Mouse (Mus musculus) CH12.LX (cell line): Measurements from ENCODE around the gene Mrpl58. TPM values are rescaled to one million over a fixed set of nuclear protein-coding genes. Genes with fewer than 3 reads are reported as not detected.

Experiments used
- DNase-seq: peaks from one replicate; pipeline ENCODE4 v3.0.0-alpha.2; 2013; ENCODE audit errors: extremely low read depth
- H3K27ac ChIP-seq: 2 replicates; pipeline ENCODE4 v1.5.1; 2012; ENCODE audit warnings: low read depth, mild to moderate bottlenecking, control low read depth, moderate library complexity; ENCODE audit not compliant: insufficient read depth
- H3K27me3 ChIP-seq: replicated peaks from 2 replicates; pipeline ENCODE3; 2012; ENCODE audit warnings: inconsistent platforms
- H3K36me3 ChIP-seq, 2 experiments: replicated peaks in 1 of 2; 2 replicates each; pipeline versions ENCODE3 to v1.6.1; 2012; ENCODE audit warnings: inconsistent platforms in 1 of 2, low read length in 1 of 2, mild to moderate bottlenecking in 1 of 2, mixed read lengths in 1 of 2, moderate library complexity in 1 of 2; ENCODE audit not compliant: control insufficient read depth in 1 of 2, insufficient read depth in 1 of 2
- H3K4me1 ChIP-seq, 2 experiments: 2 replicates each; pipeline ENCODE4 v1.6.1; 2012; ENCODE audit warnings: inconsistent platforms in 1 of 2, moderate library complexity in 1 of 2; ENCODE audit not compliant: insufficient read depth in 2 of 2, control insufficient read depth in 1 of 2
- H3K4me2 ChIP-seq: 2 replicates; pipeline ENCODE4 v1.6.1; 2012; ENCODE audit warnings: low read depth, mild to moderate bottlenecking, control low read depth; ENCODE audit not compliant: poor library complexity, insufficient read depth, severe bottlenecking
- H3K4me3 ChIP-seq, 3 experiments: fragments of 150-350 bp in 1 of 3; sonication (generic) in 1 of 3; replicated peaks in 1 of 3; 2 replicates each; pipeline versions ENCODE3 to v1.5.1; 2011 to 2012; ENCODE audit warnings: low read depth in 2 of 3, low read length in 2 of 3, mild to moderate bottlenecking in 2 of 3, moderate library complexity in 2 of 3, control low read depth in 1 of 3, improper control_type of control experiment in 1 of 3, inconsistent platforms in 1 of 3, mixed read lengths in 1 of 3; ENCODE audit not compliant: poor library complexity in 1 of 3
- H3K79me2 ChIP-seq: replicated peaks from 2 replicates; pipeline ENCODE4 v1.6.1; 2012; ENCODE audit warnings: mild to moderate bottlenecking, moderate library complexity; ENCODE audit not compliant: control insufficient read depth, poor library complexity, insufficient read depth, severe bottlenecking; ENCODE audit errors: extremely low read depth
- H3K9ac ChIP-seq: 2 replicates; pipeline ENCODE4 v1.6.1; 2012; ENCODE audit warnings: low read depth, mild to moderate bottlenecking, control low read depth, moderate library complexity; ENCODE audit not compliant: insufficient read depth
- H3K9me3 ChIP-seq: replicated peaks from 2 replicates; pipeline ENCODE3; 2012; ENCODE audit warnings: low read length, inconsistent platforms, mixed read lengths
- CHD1 ChIP-seq: IDR thresholded peaks from 2 replicates; pipeline ENCODE4 v1.6.1; 2012; ENCODE audit warnings: low read depth, low read length, improper control_type of control experiment, inconsistent platforms
- E2F4 ChIP-seq: IDR thresholded peaks from 2 replicates; pipeline ENCODE4 v1.6.1; 2011; ENCODE audit warnings: low read depth, low read length, improper control_type of control experiment; ENCODE audit not compliant: insufficient replicate concordance
- ELF1 ChIP-seq: IDR thresholded peaks from 2 replicates; pipeline ENCODE4 v1.6.1; 2014; ENCODE audit warnings: low read depth, mild to moderate bottlenecking, inconsistent platforms, low read length, improper control_type of control experiment
- ETS1 ChIP-seq: conservative IDR thresholded peaks from 2 replicates; pipeline ENCODE4 v1.6.1; 2012; ENCODE audit warnings: low read depth, mild to moderate bottlenecking, inconsistent platforms, low read length, improper control_type of control experiment, moderate library complexity
- MAFK ChIP-seq: IDR thresholded peaks from 2 replicates; pipeline ENCODE4 v1.6.1; 2011; ENCODE audit warnings: low read length, improper control_type of control experiment; ENCODE audit not compliant: insufficient replicate concordance
- MAZ ChIP-seq: IDR thresholded peaks from 2 replicates; pipeline ENCODE4 v1.6.1; 2012; ENCODE audit warnings: low read depth, mild to moderate bottlenecking, inconsistent platforms, low read length, improper control_type of control experiment, moderate library complexity
- MYC ChIP-seq: IDR thresholded peaks from 2 replicates; pipeline ENCODE4 v1.6.1; 2011; ENCODE audit warnings: low read depth, mild to moderate bottlenecking, improper control_type of control experiment, low read length
- PAX5 ChIP-seq: IDR thresholded peaks from 2 replicates; pipeline ENCODE4 v1.6.1; 2012; ENCODE audit warnings: low read length, inconsistent platforms, mixed read lengths
- SMC3 ChIP-seq: IDR thresholded peaks from 2 replicates; pipeline ENCODE4 v1.6.1; 2011; ENCODE audit warnings: low read depth, low read length, improper control_type of control experiment
- TCF12 ChIP-seq: IDR thresholded peaks from 2 replicates; pipeline ENCODE4 v1.6.1; 2014; ENCODE audit warnings: low read depth, mild to moderate bottlenecking, inconsistent platforms, low read length, improper control_type of control experiment
- UBTF ChIP-seq: IDR thresholded peaks from 2 replicates; pipeline ENCODE4 v1.6.1; 2012; ENCODE audit warnings: low read depth, mild to moderate bottlenecking, inconsistent platforms, low read length, improper control_type of control experiment, moderate library complexity
- ZKSCAN1 ChIP-seq: IDR thresholded peaks from 2 replicates; pipeline ENCODE4 v1.6.1; 2012; ENCODE audit warnings: low read depth, inconsistent platforms, low read length, improper control_type of control experiment, borderline replicate concordance
- ZMIZ1 ChIP-seq: IDR thresholded peaks from 2 replicates; pipeline ENCODE4 v1.6.1; 2012; ENCODE audit warnings: low read depth, mild to moderate bottlenecking, inconsistent platforms, low read length, improper control_type of control experiment
- ZNF384 ChIP-seq: IDR thresholded peaks from 2 replicates; pipeline ENCODE4 v1.6.1; 2012; ENCODE audit warnings: low read depth, low read length, improper control_type of control experiment, inconsistent platforms
- dilution Hi-C: fragments of 300-500 bp; cut with MboI; formaldehyde crosslinking; loops from 2 replicates; pipeline ENCODE4 v1.14.3; 2020; ENCODE audit warnings: low sequenced_read_pairs; ENCODE audit not compliant: extremely low pct_unique_long_range_greater_than_20kb, extremely low pct_ligation_motif_present
- in situ Hi-C: fragments of 300-500 bp; cut with MboI; formaldehyde crosslinking; loops from 3 replicates; pipeline ENCODE4 v1.14.3; 2019; ENCODE audit warnings: low sequenced_read_pairs, low pct_ligation_motif_present, low pct_unique_long_range_greater_than_20kb, mixed read lengths
- polyA plus RNA-seq: library from polyadenylated mRNA; unstranded; fragments of >175 nt; gene quantifications from 2 replicates; pipeline ENCODE4 v1.2.1, GENCODE M21; 2012; ENCODE audit warnings: low read depth; ENCODE audit not compliant: insufficient read length
- total RNA-seq, 2 experiments: library from RNA; depleted of rRNA; stranded (reverse); fragments of 300-350 nt in 1 of 2; fragments of >200 nt in 1 of 2; gene quantifications; 2 replicates each; pipeline ENCODE4 v1.2.3; 2012 to 2014

Mrpl58 gene
- total and polyA plus RNA-seq, 3 experiments = 113 to 161 (median 157) TPM

DNA sequence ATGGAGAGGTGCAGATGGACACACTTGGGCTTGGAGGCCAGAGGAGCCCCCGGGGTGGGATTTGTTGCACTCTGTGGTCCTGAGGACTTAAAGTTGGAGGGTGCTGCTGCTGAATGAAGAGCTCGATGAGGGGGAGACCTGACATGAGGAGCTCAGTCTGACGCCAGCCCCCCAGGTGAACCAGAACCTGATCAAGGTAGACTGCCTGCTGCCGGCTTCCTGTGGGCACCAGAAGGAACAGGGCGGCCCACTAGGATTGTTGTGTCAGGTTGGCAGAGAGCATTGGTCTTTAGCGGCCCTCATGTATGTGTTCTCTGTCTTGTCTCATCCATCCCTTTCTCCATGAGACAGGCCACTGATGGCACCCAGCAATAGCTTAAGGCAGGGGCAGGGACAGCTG, 2.2 kb downstream of the Mrpl58 start:
- Histone ChIP-seq H3K27me3 (peaks cover 4% of the 10 kb centered on the region), H3K9me3 (no peaks in the 10 kb centered on the region), H3K4me2 (no peak overlapping the region), H3K4me3 (no peak overlapping the region), H3K4me1 (peaks cover 6 to 26% of the 10 kb centered on the region in 2 experiments; a peak in 3 of 4 replicates), H3K27ac (no peak overlapping the region), H3K36me3 (peaks cover 20 to 56% of the 10 kb centered on the region in 2 experiments), H3K79me2 (0 out of 2 replicates have a peak, but pooled peaks cover 2% of the 10 kb centered on the region), H3K9ac (no peak overlapping the region)
- TF ChIP-seq MAFK (no peak), E2F4 (no peak), MAZ (no peak), SMC3 (no peak)
- dilution Hi-C loops = no loop called here
- in situ Hi-C loops = no loop called here
- no peak for DNase-seq

DNA sequence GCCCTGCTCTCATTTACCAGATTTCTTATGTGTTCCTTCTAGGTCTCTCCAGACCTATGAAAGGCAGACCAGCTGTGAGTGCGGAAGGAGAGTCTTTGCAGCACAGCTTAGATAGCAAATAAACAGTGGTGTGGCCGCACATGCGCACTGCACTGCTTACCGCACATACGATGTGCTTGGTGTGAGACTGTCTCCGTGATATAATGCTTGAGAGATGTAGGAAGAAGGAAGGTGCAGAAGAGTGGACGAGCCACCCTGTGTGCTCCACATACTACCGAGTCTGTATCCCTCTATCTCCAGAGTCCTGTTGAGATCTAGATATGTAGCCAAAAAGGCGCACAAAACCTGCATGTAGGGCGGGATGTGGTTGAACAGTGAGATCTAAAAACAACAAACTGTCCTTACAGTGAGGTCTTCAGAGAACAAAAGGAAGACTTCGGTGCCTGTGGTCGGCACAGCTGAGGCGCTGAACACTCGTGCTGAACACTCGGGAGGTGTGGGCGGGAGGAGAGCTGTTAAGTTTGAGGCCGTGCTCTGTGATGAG, 3.4 kb downstream of the Mrpl58 start:
- DNase-seq = no peak
- H3K27ac ChIP-seq = no peak overlapping the region
- dilution Hi-C loops = no loop called here
- H3K79me2 ChIP-seq = 0 out of 2 replicates have a peak, but pooled peaks cover 2% of the 10 kb centered on the region
- H3K9ac ChIP-seq = no peak overlapping the region
- in situ Hi-C loops = no loop called here
- no peaks in the 10 kb centered on the region for H3K27me3 ChIP-seq
- TF ChIP-seq CHD1 = no peak
- no peak for TF ChIP-seq MYC
- TF ChIP-seq ZNF384 = no peak
- no peak for TF ChIP-seq ZMIZ1
- TF ChIP-seq ETS1 = no peak
- TF ChIP-seq TCF12 = no peak
- no peak for TF ChIP-seq PAX5
- no peak for TF ChIP-seq ELF1
- TF ChIP-seq UBTF = no peak
- TF ChIP-seq ZKSCAN1 = no peak
- no peak for TF ChIP-seq MAZ
- H3K4me3 ChIP-seq = no peak overlapping the region
- peaks cover 6 to 38% of the 10 kb centered on the region in 2 experiments; a peak in 3 of 4 replicates for H3K4me1 ChIP-seq
- no peaks in the 10 kb centered on the region for H3K9me3 ChIP-seq
- H3K4me2 ChIP-seq = no peak overlapping the region
- peaks cover 24 to 63% of the 10 kb centered on the region in 2 experiments for H3K36me3 ChIP-seq
